Mouse (Mus musculus) adrenal gland, postnatal 4 days (tissue): Measurements from ENCODE around the gene Fmo6. TPM values are rescaled to one million over a fixed set of nuclear protein-coding genes. Genes with fewer than 3 reads are reported as not detected.

Experiments
- DNase-seq, 2 experiments: peaks; one replicate each; pipeline ENCODE4 v3.0.0; 2021 to 2022; ENCODE audit warnings: low spot score in 2 of 2, mixed read lengths in 2 of 2
- long read RNA-seq, 2 experiments: library from polyadenylated mRNA; stranded (forward); transcript quantifications; one replicate each; pipeline ENCODE4 v2.0.0; 2021
- total RNA-seq, 2 experiments: library from RNA; stranded (reverse); gene quantifications; 2 replicates each; pipeline ENCODE4 v1.2.3; 2021

Gene Fmo6
- total RNA-seq: not detected
- long read RNA-seq, experiment 1: 0 reads
- long read RNA-seq, experiment 2: 0 reads

DNA sequence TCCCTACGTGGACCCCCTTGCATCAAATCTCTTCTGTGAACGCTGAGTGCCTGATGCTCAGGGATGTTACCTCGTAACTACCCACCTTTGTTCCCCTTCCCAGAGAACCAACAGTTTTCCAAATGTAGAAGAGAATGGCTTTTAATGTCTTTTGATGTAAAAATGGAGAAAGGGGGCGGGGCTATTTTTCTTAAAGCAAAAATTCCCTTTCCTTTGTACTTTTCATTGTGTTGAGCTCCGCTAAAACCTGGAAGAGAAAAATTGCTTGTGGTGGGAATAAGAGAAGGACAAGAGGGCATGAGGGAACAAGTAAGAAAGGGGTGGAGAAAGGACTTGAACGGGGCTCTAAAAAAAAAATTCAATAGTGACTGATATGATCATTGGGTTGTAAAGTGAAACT is at the start of gene Fmo6:
TSS of gene Fmo6 (minus strand) at position 101 of the 400 bp plus-strand sequence.
- no peak for DNase-seq

DNA sequence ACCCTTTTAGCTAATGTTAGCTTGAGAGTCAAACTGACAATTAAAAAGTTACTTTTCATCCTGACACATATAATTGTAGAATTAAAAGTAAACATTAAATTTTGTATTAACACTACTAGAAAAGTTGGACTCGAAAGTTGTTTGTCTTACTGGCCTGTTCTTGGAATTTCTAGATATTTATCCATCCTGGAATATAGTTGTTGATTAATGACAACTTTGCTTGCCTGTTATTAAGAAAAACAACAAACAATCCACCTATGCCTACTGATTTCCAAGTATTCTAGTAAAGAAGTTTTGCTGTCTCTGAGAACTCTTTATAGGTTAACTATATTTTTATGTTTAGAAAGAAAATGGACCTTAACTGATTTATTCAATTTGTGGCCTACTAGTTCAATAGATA is 49.5 kb upstream of the Fmo6 start:
- DNase-seq: no peak

- DNase-seq: no peak
Measured at GRCm38 (mm10) chr1:162986121-162986748, 48.9 kb upstream of the Fmo6 start.

GRCm38 (mm10) chr1:162984428-162984827 is 47.1 kb upstream of the Fmo6 start, which contains the start of gene Fmo3:
Gene Fmo3, minus strand, starts transcription at chr1:162984528.
- DNase-seq: no peak

GRCm38 (mm10) chr1:162963556-162963955 is 26.2 kb upstream of the Fmo6 start:
- DNase-seq: no peak

GRCm38 (mm10) chr1:162957422-162957821 is 20.1 kb upstream of the Fmo6 start:
- DNase-seq: no peak

GRCm38 (mm10) chr1:162953079-162953478 is 15.8 kb upstream of the Fmo6 start:
- DNase-seq: no peak

- DNase-seq: no peak
Measured at GRCm38 (mm10) chr1:162949763-162950162, 12.4 kb upstream of the Fmo6 start.

DNA sequence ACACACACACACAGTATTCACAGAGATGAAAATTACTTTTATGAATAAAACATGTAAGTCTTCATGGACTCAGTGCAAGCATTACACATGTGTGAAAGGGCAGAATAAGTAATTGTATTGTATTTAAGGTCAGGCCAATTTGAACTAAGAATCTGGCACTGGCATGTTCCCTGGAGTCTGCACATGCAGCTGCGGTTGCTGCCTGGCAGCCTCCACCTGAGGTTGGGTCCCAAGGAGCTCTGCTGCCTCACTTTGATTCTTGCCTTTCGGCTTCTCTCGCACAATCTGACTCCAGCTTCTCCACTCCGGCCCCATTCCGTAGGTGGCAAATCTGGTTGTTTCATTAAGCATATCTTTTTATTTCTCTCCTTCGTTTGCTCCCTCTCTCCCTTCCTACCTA is 10.6 kb upstream of the Fmo6 start:
- no peak for DNase-seq

GRCm38 (mm10) chr1:162946837-162947558 is 9.7 kb upstream of the Fmo6 start:
- DNase-seq: no peak

DNA sequence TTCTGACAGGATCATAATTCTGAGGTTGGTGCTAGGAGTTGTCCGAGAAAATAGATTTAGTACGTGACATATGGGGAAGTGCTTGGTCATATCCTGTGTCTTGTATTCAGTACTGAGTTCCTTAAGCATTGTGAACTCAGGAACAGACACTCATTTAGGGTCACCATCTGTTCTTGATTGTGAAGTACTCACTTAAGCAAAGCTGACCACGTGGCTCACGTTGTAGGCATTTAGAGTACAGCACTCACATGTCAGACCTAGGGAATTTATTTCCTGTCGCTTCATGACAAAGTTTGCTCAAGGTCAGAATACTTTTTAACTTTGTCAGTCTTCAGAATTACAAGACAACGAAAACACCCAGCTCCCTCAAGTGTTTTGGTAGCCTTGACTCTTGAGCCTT is 6.4 kb upstream of the Fmo6 start:
- no peak for DNase-seq

DNA sequence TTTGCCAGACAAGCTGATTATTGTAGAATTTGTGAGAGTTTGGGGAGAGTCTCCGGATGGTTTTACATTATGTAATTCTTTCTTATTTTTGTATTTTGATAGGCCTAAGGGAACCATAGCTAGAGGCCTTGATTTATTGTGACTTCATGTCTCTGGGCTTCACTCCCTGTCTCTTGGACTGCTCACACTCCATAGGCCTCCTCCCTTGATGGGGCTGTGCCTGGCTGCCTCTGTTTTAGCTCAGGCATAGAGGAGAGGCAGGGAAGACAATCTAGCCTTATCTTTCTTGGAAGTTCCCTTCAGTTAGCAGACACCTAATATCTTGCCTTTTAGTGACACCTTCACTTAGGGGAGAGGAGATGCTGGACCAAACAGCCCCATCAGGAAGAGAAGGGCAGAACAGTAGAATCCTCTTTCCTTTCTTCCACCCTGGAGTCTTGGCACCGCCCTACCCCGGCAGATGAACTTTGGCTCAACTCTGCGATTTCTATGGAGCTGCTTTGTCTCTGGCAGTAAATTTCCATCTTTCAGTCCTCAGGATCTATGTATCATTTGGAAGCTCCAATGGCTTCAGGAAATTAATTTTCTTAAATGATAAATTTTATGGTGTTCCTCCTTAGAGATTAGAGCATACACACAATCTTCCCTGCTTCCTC is 1.5 kb upstream of the Fmo6 start:
- no peak for DNase-seq

- no peak for DNase-seq
Measured at GRCm38 (mm10) chr1:162937970-162938695, 818 bp upstream of the Fmo6 start.

- no peak for DNase-seq
Measured at GRCm38 (mm10) chr1:162934374-162935012, 2.8 kb downstream of the Fmo6 start.

GRCm38 (mm10) chr1:162932386-162932785 is 4.9 kb downstream of the Fmo6 start:
- no peak for DNase-seq

DNA sequence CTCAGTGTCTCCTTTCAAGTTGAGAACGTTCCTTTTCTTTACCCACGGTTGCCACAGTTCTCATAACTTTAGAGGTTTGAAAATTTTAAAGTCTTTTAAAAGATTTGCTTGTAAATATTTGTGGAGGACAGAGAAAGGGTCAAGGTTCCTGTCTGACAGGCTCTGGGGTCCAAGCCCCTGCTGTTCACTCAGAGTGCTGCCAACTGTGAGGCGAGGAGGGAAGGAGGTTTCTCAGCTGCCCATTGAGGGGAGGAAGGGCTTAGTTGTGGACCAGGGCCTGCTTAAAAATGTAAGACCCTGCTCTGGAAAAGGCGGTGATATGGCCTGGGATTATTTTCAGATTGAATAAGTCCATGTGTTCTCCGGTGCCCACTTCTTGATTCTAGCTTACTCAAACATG is 5.4 kb downstream of the Fmo6 start:
- no peak for DNase-seq

DNA sequence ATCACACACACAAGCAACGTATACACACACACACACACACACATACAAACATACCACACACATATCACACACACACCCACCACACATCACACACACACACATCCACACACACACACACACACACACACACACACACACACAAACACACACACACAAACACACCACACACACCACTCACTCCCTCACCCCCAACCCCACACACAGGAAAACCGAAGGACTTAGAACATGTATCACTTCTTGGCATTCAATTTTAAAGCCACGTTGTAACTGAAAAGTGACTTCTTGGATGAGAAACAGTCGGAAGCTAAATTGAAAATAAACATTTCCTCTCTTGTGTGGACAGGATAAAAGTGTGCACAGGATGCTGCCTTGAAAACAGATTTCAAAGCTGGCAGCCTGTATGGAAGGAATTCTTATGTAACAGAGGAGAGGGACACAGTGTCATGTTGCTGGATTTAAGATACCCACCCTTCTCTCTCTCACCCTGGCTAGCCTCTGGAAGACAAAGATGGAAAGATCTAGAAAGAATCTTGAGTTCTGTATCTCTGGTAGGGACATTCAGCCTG is 5.9 kb downstream of the Fmo6 start:
- DNase-seq: no peak

DNA sequence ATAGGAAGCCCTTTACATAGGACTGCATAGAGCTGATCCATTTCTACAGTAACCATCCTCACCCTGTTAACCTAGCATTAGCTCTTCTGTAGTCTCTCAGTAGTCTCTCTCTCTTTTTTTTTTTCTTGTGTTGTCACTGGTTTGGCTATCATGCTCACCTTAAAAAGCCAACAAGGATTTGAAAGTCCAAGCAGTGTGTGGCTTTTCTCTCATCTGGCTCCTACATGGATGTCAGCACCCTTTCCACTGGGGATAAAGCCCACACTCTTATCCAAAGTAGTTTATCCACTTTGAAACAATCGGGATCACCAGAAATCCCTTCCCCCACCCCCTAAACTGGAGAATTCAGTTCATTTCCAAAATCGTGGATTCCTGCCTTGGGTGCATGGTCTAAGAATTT is 6.7 kb downstream of the Fmo6 start:
- no peak for DNase-seq

GRCm38 (mm10) chr1:162929146-162929545 is 8.2 kb downstream of the Fmo6 start:
- DNase-seq: no peak

GRCm38 (mm10) chr1:162925121-162925520 is 12.2 kb downstream of the Fmo6 start:
- no peak for DNase-seq

GRCm38 (mm10) chr1:162916661-162917060 is 20.7 kb downstream of the Fmo6 start:
- DNase-seq: no peak
